Mouse (Mus musculus) thymus, adult 2 months (tissue): ENCODE data around the gene Ak5.

Source experiments
- CTCF ChIP-seq: fragments of 200-500 bp; IDR thresholded peaks from 2 replicates; pipeline ENCODE4 v1.5.1; 2012; ENCODE audit warnings: mild to moderate bottlenecking, control low read depth, low read length, moderate library complexity, borderline replicate concordance; ENCODE audit not compliant: control insufficient read depth, poor library complexity, insufficient read depth; ENCODE audit errors: extremely low read depth
- POLR2A ChIP-seq: fragments of 200-500 bp; IDR thresholded peaks from 2 replicates; pipeline ENCODE4 v1.6.1; 2012; ENCODE audit warnings: mild to moderate bottlenecking, low read length, control low read depth, moderate library complexity; ENCODE audit not compliant: control insufficient read depth, poor library complexity, insufficient read depth; ENCODE audit errors: extremely low read depth

DNA sequence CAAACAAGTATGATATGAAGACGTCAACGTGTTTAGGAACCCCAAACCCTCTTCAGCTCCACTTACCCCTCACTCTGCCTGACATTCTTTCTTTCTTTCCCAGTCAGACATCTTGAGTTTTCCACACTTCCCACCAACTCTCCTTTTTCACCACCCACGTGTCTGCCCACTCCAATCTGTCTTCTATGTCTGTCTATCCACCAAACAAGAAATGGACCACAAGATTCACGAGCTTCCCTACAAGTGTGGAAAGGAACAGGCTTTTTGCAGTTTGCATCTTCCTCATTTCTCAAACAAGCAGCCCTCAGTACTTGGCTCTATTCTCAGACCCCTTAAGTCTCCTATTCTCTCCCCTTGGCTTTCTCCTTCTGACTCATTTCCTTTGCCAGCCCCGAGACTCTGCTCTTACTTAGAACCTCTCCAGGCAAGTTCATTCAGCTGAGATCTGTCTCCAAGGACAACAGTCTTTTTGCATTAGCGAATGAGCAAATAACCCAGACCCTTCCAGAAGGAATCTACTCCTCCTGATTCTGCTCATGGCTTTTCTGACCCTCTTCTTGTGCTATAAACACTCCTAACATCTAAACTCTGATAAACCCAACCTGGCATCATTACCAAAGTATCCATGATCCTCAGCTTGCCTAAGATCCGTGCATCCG, 75.3 kb downstream of the Ak5 start:
- TF ChIP-seq POLR2A = no peak
- TF ChIP-seq CTCF = no peak
